Mouse (Mus musculus) neural tube, embryonic 12.5 days (tissue): ENCODE measurements around the gene Dscaml1. TPM values are rescaled to one million over a fixed set of nuclear protein-coding genes. Genes with fewer than 3 reads are reported as not detected.

Experiments used
- ATAC-seq: fragments of 200-750 bp; cut with Nextera tagmentation; 2 replicates; pipeline ENCODE4 v1.8.0; 2017; ENCODE audit warnings: low read depth, mild to moderate bottlenecking, moderate TSS enrichment, moderate library complexity; ENCODE audit not compliant: low FRiP score
- H3K27ac ChIP-seq: fragments of 300-500 bp; sonication (generic); 2 replicates; pipeline ENCODE4 v1.5.1; 2016
- H3K27me3 ChIP-seq: fragments of 300-500 bp; sonication (generic); replicated peaks from 2 replicates; pipeline ENCODE4 v1.6.1; 2016; ENCODE audit warnings: mild to moderate bottlenecking
- H3K36me3 ChIP-seq: fragments of 300-500 bp; sonication (generic); 2 replicates; pipeline ENCODE4 v1.6.1; 2016; ENCODE audit warnings: mild to moderate bottlenecking
- H3K4me1 ChIP-seq: fragments of 300-500 bp; sonication (generic); 2 replicates; pipeline ENCODE4 v1.6.1; 2016
- H3K4me2 ChIP-seq: fragments of 300-500 bp; sonication (generic); replicated peaks from 2 replicates; pipeline ENCODE4 v1.6.1; 2016; ENCODE audit warnings: mild to moderate bottlenecking
- H3K4me3 ChIP-seq: fragments of 300-500 bp; sonication (generic); 2 replicates; pipeline ENCODE4 v1.5.1; 2016
- H3K9ac ChIP-seq: fragments of 300-500 bp; sonication (generic); 2 replicates; pipeline ENCODE4 v1.6.1; 2016; ENCODE audit warnings: mild to moderate bottlenecking
- H3K9me3 ChIP-seq: fragments of 300-500 bp; sonication (generic); 2 replicates; pipeline ENCODE4 v1.6.1; 2016; ENCODE audit warnings: mild to moderate bottlenecking
- WGBS: fragments of 180-500 bp; shearing (Covaris S2); methylation state at CpG from one replicate; pipeline ENCODE4 v1.1.7; 2016; 5-methylcytosine and 5-hydroxymethylcytosine counted together
- polyA plus RNA-seq: library from polyadenylated mRNA; unstranded; fragments of >200 nt; fragmentation: Nextera tagmentation; extraction: Ambion mirVana; gene quantifications from 2 replicates; pipeline ENCODE4 v1.2.1, GENCODE M21; 2016

The Dscaml1 gene
- polyA plus RNA-seq, 1 experiment from 2014 or later, result 6.5 TPM

DNA sequence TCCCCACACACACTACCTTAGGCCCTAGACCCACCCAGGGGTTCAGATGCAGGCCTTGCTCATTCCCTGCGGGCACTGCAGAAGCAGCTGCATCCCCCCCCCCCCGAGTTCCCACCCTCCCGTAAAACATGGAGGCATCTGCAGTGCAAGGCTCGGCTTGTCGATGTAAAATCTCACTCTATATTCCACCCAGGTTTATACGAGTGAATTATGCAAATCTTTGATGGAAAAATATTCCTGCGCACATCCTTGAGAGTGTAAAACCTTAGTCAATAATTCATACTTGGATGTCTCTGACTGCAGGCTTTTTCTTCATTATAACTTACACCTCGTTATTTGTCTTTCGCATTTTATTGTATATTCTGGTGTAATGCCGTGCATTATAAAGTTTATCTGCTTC, 272.7 kb downstream of the Dscaml1 start:
- H3K4me3 ChIP-seq, result no peak overlapping the region
- H3K27me3 ChIP-seq, result no peaks in the 10 kb centered on the region
- no peak for ATAC-seq
- H3K9ac ChIP-seq, result no peak overlapping the region
- H3K36me3 ChIP-seq, result no peaks in the 10 kb centered on the region
- H3K4me2 ChIP-seq, result no peak overlapping the region
- no peaks in the 10 kb centered on the region for H3K9me3 ChIP-seq
- 75% methylated on average over 10 of the region's 10 CpGs for WGBS
- H3K4me1 ChIP-seq, result peaks cover 22% of the 10 kb centered on the region
- H3K27ac ChIP-seq, result no peak overlapping the region

DNA sequence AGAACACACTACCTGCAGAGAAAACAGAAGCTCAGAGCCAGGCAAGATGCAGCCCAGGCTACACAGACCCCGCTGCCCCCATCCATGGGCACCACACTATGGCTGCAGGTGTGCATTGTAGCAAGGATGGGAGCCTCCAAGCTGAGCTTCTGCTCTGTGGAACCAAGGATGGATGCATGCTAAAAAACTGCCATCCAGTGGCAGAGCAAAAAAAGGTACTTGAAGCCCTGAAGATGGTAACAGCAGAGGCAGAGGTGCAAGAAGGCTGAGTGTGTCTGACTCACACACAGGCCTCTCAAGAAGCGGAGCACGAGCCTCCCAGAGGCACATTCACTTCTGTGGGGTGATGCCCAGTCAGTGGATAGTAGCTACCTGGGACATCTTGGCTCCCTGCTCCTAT, 276.8 kb downstream of the Dscaml1 start:
- Histone ChIP-seq H3K27ac (no peak overlapping the region), H3K27me3 (no peaks in the 10 kb centered on the region), H3K4me3 (no peak overlapping the region), H3K9me3 (no peaks in the 10 kb centered on the region), H3K4me1 (peaks cover 21% of the 10 kb centered on the region; the same call in 1 of the 2 replicates), H3K9ac (no peak overlapping the region), H3K36me3 (no peaks in the 10 kb centered on the region), H3K4me2 (no peak overlapping the region)
- no peak for ATAC-seq
- 83% methylated on average over 3 of the region's 3 CpGs for WGBS

DNA sequence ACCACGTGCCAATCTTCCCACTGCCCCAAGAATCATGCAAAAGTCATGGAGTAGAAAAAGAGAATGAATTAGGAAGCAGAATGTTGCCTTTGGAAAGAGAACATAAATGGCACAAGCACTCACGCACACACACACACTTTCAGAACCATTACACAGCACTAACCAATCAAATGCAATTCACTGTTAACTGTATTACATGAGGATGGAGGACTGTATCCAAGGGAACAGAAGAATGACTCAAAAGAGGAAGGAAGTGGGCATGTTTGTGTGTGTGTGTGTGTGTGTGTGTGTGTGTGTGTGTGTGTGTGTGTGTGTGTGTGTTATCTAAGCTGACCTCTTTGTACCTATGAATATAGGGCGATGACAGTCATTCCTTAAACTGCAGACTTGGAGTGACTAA, 278.0 kb downstream of the Dscaml1 start:
- H3K36me3 ChIP-seq, result no peaks in the 10 kb centered on the region
- no peak overlapping the region for H3K4me3 ChIP-seq
- H3K27me3 ChIP-seq, result no peaks in the 10 kb centered on the region
- H3K4me2 ChIP-seq, result no peak overlapping the region
- H3K9ac ChIP-seq, result no peak overlapping the region
- H3K4me1 ChIP-seq, result peaks cover 13% of the 10 kb centered on the region; the same call in 1 of the 2 replicates
- no peak overlapping the region for H3K27ac ChIP-seq
- 74% methylated on average over 3 of the region's 3 CpGs for WGBS
- no peak for ATAC-seq
- no peaks in the 10 kb centered on the region for H3K9me3 ChIP-seq

DNA sequence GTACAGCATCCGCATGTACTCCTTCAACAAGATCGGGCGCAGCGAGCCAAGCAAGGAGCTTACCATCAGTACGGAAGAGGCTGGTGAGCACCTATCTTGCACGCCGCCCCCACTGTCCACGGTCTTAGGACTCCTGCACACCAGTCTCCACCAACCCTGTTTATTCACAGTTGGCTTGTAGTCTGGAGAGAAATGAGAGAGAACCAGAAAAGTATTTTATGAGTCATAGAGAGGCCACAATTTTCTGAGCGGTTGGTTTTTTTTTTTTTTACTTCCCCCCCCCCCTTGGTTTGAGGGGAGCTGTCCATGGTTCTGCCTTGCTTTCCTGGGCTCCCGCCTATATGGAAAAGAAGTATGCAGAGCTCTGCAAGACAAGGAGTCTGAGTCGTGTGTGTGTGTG, 283.9 kb downstream of the Dscaml1 start:
- Histone ChIP-seq H3K9ac (no peak overlapping the region), H3K4me3 (no peak overlapping the region), H3K27ac (no peak overlapping the region), H3K4me2 (no peak overlapping the region), H3K27me3 (no peaks in the 10 kb centered on the region), H3K4me1 (peaks cover 5% of the 10 kb centered on the region; the same call in 1 of the 2 replicates), H3K9me3 (no peaks in the 10 kb centered on the region), H3K36me3 (no peaks in the 10 kb centered on the region)
- 77% methylated on average over 11 of the region's 11 CpGs for WGBS
- no peak for ATAC-seq

DNA sequence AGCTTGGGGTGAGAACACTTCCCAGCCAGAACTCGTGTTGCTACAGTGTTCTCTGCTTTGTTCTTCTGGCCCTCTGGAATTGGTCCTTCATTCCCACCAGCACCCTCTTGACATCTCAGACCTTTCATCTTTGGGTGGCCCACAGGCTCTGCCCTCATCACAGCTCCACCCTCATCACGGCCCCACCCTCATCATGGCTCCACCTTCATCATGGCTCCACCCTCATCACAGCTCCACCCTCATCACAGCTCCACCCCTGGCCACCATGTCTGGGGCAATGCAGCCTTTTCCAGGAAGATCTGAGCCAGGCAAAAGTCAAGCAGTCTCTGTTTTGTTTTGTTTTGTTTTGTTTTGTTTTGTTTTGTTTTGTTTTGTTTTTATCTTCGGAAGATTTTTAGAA, 289.0 kb downstream of the Dscaml1 start:
- ATAC-seq, result no peak
- no peak overlapping the region for H3K4me2 ChIP-seq
- no peaks in the 10 kb centered on the region for H3K36me3 ChIP-seq
- H3K27ac ChIP-seq, result no peak overlapping the region
- 75% methylated on average over 3 of the region's 3 CpGs for WGBS
- no peaks in the 10 kb centered on the region for H3K27me3 ChIP-seq
- no peak overlapping the region for H3K4me3 ChIP-seq
- peaks cover 2% of the 10 kb centered on the region; the same call in 1 of the 2 replicates for H3K4me1 ChIP-seq
- no peak overlapping the region for H3K9ac ChIP-seq
- no peaks in the 10 kb centered on the region for H3K9me3 ChIP-seq

DNA sequence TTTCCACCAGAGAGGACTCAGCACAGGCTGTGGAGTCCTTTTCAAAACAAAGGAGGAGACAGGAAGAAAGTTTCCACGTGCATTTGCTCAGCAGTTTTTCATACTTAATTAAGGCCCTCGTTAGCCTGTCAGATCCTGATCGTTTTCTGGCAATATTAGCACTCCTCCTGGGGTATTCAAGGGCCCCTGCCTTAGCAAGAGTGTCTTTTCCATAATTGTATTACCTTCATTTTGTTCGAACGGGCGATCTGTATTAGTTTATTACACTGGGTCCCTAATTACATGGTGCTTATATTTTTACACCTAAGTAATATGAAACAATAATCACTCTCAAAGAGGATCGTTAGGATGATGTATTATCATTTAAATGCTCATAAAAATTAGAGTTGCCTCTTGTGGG, 293.6 kb downstream of the Dscaml1 start:
- no peak overlapping the region for H3K9ac ChIP-seq

DNA sequence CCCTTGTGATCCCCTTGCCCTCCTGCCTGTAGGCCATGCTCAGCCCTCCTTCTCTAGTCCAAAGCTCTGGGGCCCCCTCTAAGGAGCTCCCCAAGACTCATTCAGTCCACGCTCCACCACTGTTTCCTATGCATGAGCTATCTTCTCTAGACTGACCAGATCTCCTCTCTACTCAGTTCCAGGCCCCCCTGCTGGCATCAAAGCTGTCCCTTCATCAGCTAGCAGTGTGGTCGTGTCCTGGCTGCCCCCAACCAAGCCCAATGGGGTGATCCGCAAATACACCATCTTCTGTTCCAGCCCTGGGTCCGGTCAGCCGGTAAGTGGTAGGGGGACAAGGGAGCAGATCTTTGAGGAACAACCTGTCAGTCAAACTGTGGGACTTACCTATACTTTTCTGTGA, 305.4 kb downstream of the Dscaml1 start:
- H3K27me3 ChIP-seq, result no peaks in the 10 kb centered on the region
- H3K4me2 ChIP-seq, result no peak overlapping the region
- H3K27ac ChIP-seq, result no peak overlapping the region
- H3K36me3 ChIP-seq, result no peaks in the 10 kb centered on the region
- WGBS, result 81% methylated on average over 5 of the region's 5 CpGs
- H3K9me3 ChIP-seq, result no peaks in the 10 kb centered on the region
- no peak overlapping the region for H3K9ac ChIP-seq
- H3K4me1 ChIP-seq, result no peaks in the 10 kb centered on the region
- ATAC-seq, result no peak
- no peak overlapping the region for H3K4me3 ChIP-seq

More for the DNA sequence above, 293.6 kb downstream of the Dscaml1 start:
- peaks cover 2% of the 10 kb centered on the region; the same call in 1 of the 2 replicates for H3K4me1 ChIP-seq
- no peaks in the 10 kb centered on the region for H3K27me3 ChIP-seq
- H3K4me2 ChIP-seq, result no peak overlapping the region
- H3K9me3 ChIP-seq, result no peaks in the 10 kb centered on the region
- no peak for ATAC-seq
- H3K36me3 ChIP-seq, result no peaks in the 10 kb centered on the region
- no peak overlapping the region for H3K4me3 ChIP-seq
- 55% methylated on average over 7 of the region's 7 CpGs for WGBS
- H3K27ac ChIP-seq, result no peak overlapping the region

DNA sequence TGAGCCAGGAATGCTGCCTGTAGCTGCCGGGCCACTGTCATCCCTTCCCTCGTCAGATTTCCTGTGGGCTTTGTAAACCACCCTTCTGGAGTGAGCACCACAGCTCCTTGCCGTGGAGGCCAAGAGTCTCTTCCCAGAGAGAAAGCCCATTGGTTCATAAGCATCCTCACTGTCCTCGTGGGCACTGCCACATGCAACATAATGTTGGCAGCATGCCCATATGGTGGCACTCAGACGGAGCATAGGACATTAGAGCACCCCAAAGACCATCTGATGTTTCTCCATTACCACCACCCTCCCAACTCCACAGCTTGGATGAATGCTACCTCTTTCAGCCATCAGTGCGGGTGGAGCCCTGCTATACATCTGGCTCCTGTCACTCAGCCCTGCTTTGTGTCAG, 306.8 kb downstream of the Dscaml1 start:
- Histone ChIP-seq H3K4me1 (no peaks in the 10 kb centered on the region), H3K9ac (no peak overlapping the region), H3K27ac (no peak overlapping the region), H3K4me3 (no peak overlapping the region), H3K36me3 (no peaks in the 10 kb centered on the region), H3K9me3 (no peaks in the 10 kb centered on the region), H3K4me2 (no peak overlapping the region), H3K27me3 (no peaks in the 10 kb centered on the region)
- ATAC-seq, result no peak
- WGBS, result 75% methylated on average over 6 of the region's 6 CpGs

DNA sequence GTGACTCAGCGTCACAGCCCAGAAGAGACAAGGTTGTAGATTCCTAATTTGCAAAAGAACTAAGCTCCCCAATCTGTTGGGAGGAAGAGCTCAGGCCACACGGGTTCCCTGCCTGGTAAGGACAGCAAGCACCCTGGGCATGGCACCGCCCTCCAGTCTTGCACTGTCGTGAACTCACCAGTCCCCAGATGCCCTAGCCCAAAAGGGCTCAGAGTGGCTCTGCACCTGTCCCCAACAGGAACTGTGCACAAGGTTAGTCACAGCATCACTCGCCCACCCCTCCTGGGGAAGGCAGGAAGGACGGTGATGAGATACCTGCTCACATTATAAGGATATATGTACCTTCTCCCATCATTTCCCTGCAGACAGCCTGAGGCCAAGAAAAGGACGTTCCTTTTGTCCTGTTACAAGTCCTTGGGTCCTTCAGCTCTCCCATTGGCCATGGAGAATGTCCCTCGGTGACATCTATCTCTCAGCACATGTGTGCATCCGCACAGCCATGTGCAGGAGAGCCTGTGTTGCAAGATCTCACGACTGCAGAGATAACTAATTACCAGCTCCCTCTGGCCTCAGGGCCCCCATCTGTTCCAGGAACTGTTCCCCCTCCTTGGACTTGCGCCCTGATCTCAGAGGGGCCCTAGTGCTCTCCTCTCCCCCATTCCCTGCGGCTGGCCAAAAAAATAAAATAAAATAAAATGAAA, 312.7 kb downstream of the Dscaml1 start:
- H3K4me3 ChIP-seq, result no peak overlapping the region
- ATAC-seq, result no peak
- H3K9me3 ChIP-seq, result no peaks in the 10 kb centered on the region
- no peaks in the 10 kb centered on the region for H3K27me3 ChIP-seq
- no peak overlapping the region for H3K4me2 ChIP-seq
- H3K27ac ChIP-seq, result no peak overlapping the region
- H3K9ac ChIP-seq, result no peak overlapping the region
- 0 out of 2 replicates have a peak, but pooled peaks cover 5% of the 10 kb centered on the region for H3K4me1 ChIP-seq
- WGBS, result 70% methylated on average over 12 of the region's 12 CpGs
- no peaks in the 10 kb centered on the region for H3K36me3 ChIP-seq

DNA sequence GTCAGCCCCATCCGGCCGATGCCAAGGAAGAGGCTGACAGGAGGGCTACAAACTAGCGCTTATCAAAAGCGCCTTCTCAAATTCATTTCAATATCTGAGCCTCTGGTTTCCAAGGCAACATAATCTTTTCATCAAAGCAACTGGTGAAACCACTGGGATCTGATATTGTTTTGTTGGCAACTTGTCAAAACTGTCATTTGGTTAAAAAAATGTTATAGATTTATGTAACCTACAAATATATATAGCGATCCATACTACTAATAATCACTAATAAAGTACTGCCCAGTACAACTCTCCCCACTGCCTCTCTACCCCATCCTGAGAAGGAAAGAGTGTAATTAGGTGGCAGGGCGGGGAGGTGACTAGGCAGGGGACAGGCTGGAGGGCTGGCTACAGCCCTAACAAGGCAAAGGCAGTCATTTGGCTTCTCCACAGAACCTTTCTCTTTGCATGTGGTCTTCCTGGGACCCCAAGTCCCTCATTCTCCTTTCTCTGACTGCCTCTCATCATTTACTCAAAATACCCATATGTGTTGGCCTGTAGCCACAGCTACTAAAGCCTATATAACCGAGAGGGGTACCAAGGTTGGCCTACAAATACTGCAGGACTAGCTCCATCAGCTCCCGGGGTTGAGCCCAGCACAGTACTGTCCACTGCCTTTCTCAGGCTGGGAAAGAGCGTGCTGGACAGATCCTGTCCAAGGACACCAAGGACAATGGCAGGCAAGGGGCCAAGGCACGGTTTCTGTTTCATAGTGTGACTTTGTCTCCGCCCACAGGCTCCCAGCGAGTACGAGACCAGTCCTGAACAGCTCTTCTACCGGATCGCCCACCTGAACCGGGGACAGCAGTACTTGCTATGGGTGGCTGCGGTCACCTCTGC, 313.5 kb downstream of the Dscaml1 start:
- Histone ChIP-seq H3K9me3 (no peaks in the 10 kb centered on the region), H3K4me1 (0 out of 2 replicates have a peak, but pooled peaks cover 5% of the 10 kb centered on the region), H3K4me2 (no peak overlapping the region), H3K4me3 (no peak overlapping the region), H3K9ac (no peak overlapping the region), H3K36me3 (no peaks in the 10 kb centered on the region), H3K27ac (no peak overlapping the region), H3K27me3 (no peaks in the 10 kb centered on the region)
- ATAC-seq, result no peak
- WGBS, result 74% methylated on average over 17 of the region's 17 CpGs

DNA sequence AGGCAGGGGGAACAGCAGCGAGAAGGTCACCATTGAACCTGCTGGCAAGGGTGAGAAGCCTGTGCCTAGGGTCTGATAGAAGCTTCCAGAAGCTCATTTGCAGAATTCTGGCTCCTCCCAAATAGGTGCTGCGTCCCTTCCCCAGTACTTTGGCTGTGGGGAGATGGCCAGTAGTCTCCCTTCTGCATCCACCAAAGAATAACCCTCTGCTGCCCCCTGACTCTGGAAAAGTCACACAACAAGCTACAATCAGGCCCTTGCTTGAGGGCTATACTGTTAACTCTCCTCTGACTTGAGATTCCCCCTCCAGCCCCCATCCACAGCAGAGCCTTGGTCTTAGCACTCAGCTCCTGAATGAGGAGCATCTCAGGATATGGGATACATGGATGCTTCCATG, 314.2 kb downstream of the Dscaml1 start:
- H3K9ac ChIP-seq, result no peak overlapping the region
- no peak for ATAC-seq
- H3K4me1 ChIP-seq, result 0 out of 2 replicates have a peak, but pooled peaks cover 5% of the 10 kb centered on the region
- no peaks in the 10 kb centered on the region for H3K9me3 ChIP-seq
- no peaks in the 10 kb centered on the region for H3K27me3 ChIP-seq
- H3K4me2 ChIP-seq, result no peak overlapping the region
- 64% methylated on average over 2 of the region's 2 CpGs for WGBS
- no peak overlapping the region for H3K27ac ChIP-seq
- H3K4me3 ChIP-seq, result no peak overlapping the region
- no peaks in the 10 kb centered on the region for H3K36me3 ChIP-seq

DNA sequence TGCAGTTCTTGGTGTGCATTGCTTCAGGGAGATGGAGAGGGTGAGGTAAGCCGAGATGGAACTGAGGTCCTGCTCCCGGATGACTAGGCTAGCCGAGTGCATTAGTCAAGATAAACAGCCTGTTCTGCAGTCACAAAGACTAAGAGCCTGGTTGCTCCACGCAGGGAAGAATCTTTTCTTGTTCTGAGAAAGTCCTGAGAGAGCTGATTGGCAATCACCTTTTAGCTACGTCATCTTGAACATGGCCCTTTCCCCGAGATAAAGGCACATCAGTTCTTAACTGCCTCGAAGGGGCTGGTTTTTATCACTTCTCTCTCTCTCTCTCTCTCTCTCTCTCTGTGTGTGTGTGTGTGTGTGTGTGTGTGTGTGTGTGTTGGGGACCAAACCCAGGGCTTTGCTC, 319.0 kb downstream of the Dscaml1 start:
- Histone ChIP-seq H3K9me3 (no peaks in the 10 kb centered on the region), H3K4me2 (no peak overlapping the region), H3K27me3 (no peaks in the 10 kb centered on the region; the same call in 1 of the 2 replicates), H3K4me3 (no peak overlapping the region), H3K36me3 (no peaks in the 10 kb centered on the region), H3K9ac (no peak overlapping the region), H3K27ac (no peak overlapping the region), H3K4me1 (peaks cover under 1% of the 10 kb centered on the region; the same call in 1 of the 2 replicates)
- 70% methylated on average over 7 of the region's 7 CpGs for WGBS
- ATAC-seq, result no peak
